23 mouse cellular contexts compared by ENCODE assay signal in the genomic region with DNA sequence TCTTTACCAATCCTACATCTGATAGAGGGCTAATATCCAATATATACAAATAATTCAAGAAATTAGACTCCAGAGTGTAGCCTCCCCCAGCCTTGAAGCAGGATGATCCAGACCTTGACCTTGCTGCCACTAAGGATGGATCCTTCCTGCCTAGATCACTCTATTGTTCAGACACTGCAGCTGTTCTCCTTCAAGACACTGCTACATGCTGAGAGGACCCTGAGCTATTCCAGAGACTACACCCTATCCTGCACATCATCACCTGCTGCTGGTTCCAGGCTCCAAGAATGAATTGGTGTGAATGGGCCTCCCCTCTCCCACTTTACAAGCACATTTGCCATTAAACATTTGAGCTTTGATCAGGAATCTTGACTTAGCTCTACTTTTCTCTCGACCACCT.
"Had no signal": no experiment of that assay in that cellular context is flagged by ENCODE, and none has a peak within 500 bp of the region (broad histone marks: within the 10 kb centered on the region; RNA-seq: fewer than 3 reads in every experiment).

No protein-coding gene starts in this region.

- H3K27me3 ChIP-seq: limb, embryonic 13.5 days; liver, embryonic 12.5 days; liver, embryonic 15.5 days; lung, embryonic 15.5 days; megakaryocyte, embryonic 14.5 days; midbrain, embryonic 13.5 days had no signal

- H3K9ac ChIP-seq: limb, embryonic 13.5 days; liver, embryonic 12.5 days; liver, embryonic 15.5 days; lung, embryonic 15.5 days; midbrain, embryonic 13.5 days had no signal

- H3K4me3 ChIP-seq: layer of hippocampus, adult 2 months; limb, embryonic 10.5 days; limb, embryonic 13.5 days; liver, embryonic 12.5 days; liver, embryonic 15.5 days; lung, embryonic 15.5 days; megakaryocyte, embryonic 14.5 days; midbrain, embryonic 10.5 days; midbrain, embryonic 13.5 days had no signal

- H3K4me1 ChIP-seq: limb, embryonic 10.5 days; limb, embryonic 13.5 days; liver, embryonic 12.5 days; liver, embryonic 15.5 days; lung, embryonic 15.5 days; megakaryocyte, embryonic 14.5 days; midbrain, embryonic 10.5 days; midbrain, embryonic 13.5 days had no signal

- H3K9me3 ChIP-seq: limb, embryonic 10.5 days; limb, embryonic 13.5 days; liver, embryonic 12.5 days; liver, embryonic 15.5 days; lung, embryonic 15.5 days; megakaryocyte, embryonic 14.5 days; midbrain, embryonic 10.5 days; midbrain, embryonic 13.5 days had no signal

- DNase-seq: kidney, adult 8-10 months; kidney, postnatal 14 days; layer of hippocampus, adult 9-11 months; liver; lung, adult 18-20 months; lung, postnatal 10 days; lung, postnatal 36 days; right cerebral cortex, adult 18-20 months; right cerebral cortex, postnatal 14 days; right cerebral cortex, postnatal 4 days; thymus, adult 2 months; thymus, postnatal 14 days; thymus, postnatal 4 days had no signal

- H3K27ac ChIP-seq: layer of hippocampus, adult 2 months; limb, embryonic 10.5 days; limb, embryonic 13.5 days; liver, embryonic 12.5 days; liver, embryonic 15.5 days; lung, embryonic 15.5 days; midbrain, embryonic 10.5 days; midbrain, embryonic 13.5 days; stomach, postnatal 0 days had no signal

- ATAC-seq: liver, embryonic 12.5 days; midbrain, embryonic 13.5 days had no signal

- H3K36me3 ChIP-seq: limb, embryonic 10.5 days; limb, embryonic 13.5 days; liver, embryonic 12.5 days; liver, embryonic 15.5 days; lung, embryonic 15.5 days; midbrain, embryonic 10.5 days; midbrain, embryonic 13.5 days had no signal

- H3K4me2 ChIP-seq: limb, embryonic 13.5 days; liver, embryonic 12.5 days; liver, embryonic 15.5 days; lung, embryonic 15.5 days; midbrain, embryonic 13.5 days had no signal
